Mouse (Mus musculus) G1E (cell line): ENCODE data around the gene Carmil1. TPM values are rescaled to one million over a fixed set of nuclear protein-coding genes. Genes with fewer than 3 reads are reported as not detected.

Experiments
- ATAC-seq: 2 replicates; pipeline ENCODE4 v1.8.0; 2016; ENCODE audit warnings: mild to moderate bottlenecking; ENCODE audit not compliant: insufficient number of reproducible peaks, poor library complexity, low FRiP score, severe bottlenecking; ENCODE audit errors: extremely low read depth
- DNase-seq: peaks from one replicate; pipeline ENCODE4 v3.0.0; 2012; ENCODE audit warnings: low spot score
- H3K27me3 ChIP-seq: 2 replicates; pipeline ENCODE4 v1.6.1; 2012; ENCODE audit warnings: mild to moderate bottlenecking, low read length, inconsistent platforms; ENCODE audit not compliant: insufficient read depth
- H3K36me3 ChIP-seq: replicated peaks from 2 replicates; pipeline ENCODE3; 2012; ENCODE audit warnings: mild to moderate bottlenecking, inconsistent platforms
- H3K4me1 ChIP-seq: 2 replicates; pipeline ENCODE4 v1.6.1; 2012; ENCODE audit warnings: low read depth, low read length, inconsistent platforms, mixed read lengths; ENCODE audit not compliant: insufficient read depth
- H3K4me3 ChIP-seq: 2 replicates; pipeline ENCODE4 v1.5.1; 2012; ENCODE audit warnings: low read depth, mild to moderate bottlenecking, inconsistent platforms, low read length, moderate library complexity, mixed read lengths
- H3K9me3 ChIP-seq: replicated peaks from 2 replicates; pipeline ENCODE4 v1.6.1; 2012; ENCODE audit warnings: inconsistent platforms
- CTCF ChIP-seq: IDR thresholded peaks from 2 replicates; pipeline ENCODE4 v1.5.1; 2012; ENCODE audit warnings: low read depth, low read length, inconsistent platforms, mixed read lengths
- GATA1 ChIP-seq: IDR thresholded peaks from 2 replicates; pipeline ENCODE4 v1.6.1; 2012; ENCODE audit warnings: borderline replicate concordance, low read length, inconsistent platforms, mixed read lengths
- GATA2 ChIP-seq: IDR thresholded peaks from 2 replicates; pipeline ENCODE4 v1.6.1; 2012; ENCODE audit warnings: low read depth, low read length, inconsistent platforms, borderline replicate concordance
- POLR2AphosphoS5 ChIP-seq: IDR thresholded peaks from 2 replicates; pipeline ENCODE4 v1.6.1; 2012; ENCODE audit warnings: low read depth, low read length, inconsistent platforms; ENCODE audit not compliant: insufficient replicate concordance
- TAL1 ChIP-seq: conservative IDR thresholded peaks from 2 replicates; pipeline ENCODE4 v1.6.1; 2012; ENCODE audit warnings: low read depth, low read length, inconsistent platforms, mixed read lengths
- polyA plus RNA-seq: library from polyadenylated mRNA; stranded (reverse); fragments of >175 nt; gene quantifications from 2 replicates; pipeline ENCODE4 v1.2.3, GENCODE M21; 2012
- total RNA-seq, 2 experiments: library from RNA; stranded (forward) in 1 of 2; stranded (reverse) in 1 of 2; fragments of 200-1000 nt in 1 of 2; fragments of >200 nt in 1 of 2; fragmentation: Nextera tagmentation in 1 of 2; gene quantifications; 2 replicates each; pipeline ENCODE4 v1.2.3; 2014 to 2017

Carmil1 gene
- total and polyA plus RNA-seq, 3 experiments: 0.10 to 1.9 (median 0.55) TPM

DNA sequence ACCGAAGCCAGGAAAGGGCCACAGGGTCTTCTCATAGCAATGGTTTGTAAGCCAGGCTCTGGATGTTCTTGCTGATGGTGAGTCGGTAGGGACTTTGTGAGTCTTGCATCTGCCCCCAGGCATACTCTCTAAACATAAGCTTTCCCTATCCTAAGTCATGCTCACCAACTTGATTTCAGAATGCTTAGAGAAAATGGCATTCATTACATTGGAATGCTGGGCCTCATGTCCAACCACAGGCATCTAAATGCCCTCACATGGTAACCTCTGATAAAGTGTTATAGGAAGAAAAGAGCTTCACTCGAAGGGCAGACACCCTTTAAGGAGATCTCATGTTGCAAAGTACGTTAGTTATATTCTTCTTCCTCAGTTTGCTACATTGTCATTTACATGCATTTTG is 262.1 kb downstream of the Carmil1 start:
- Histone ChIP-seq H3K9me3 (no peaks in the 10 kb centered on the region), H3K36me3 (no peaks in the 10 kb centered on the region), H3K27me3 (0 out of 2 replicates have a peak, but pooled peaks cover 2% of the 10 kb centered on the region), H3K4me3 (no peak overlapping the region), H3K4me1 (no peaks in the 10 kb centered on the region)
- TF ChIP-seq GATA2 (no peak), POLR2AphosphoS5 (no peak), CTCF (no peak), TAL1 (no peak), GATA1 (no peak)
- ATAC-seq (no peak), DNase-seq (no peak)

DNA sequence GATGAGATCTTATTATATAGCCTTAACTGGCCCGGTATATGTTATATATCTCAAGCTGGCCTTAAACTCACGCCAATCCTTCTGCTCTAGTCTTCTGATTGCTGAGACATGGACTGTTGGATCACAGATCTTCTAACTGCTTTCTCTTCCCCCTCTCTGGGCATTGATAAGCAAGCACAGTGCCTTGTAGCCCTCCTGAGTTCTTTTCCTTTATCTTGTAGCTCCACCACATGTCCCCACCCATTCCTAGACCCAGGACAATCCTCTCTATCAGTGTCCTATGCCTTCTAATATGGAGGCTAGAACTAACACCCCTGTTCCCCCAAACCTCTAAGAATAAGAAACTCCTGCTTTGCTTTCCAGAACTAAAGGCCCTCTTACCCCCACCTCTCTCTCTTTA is 275.1 kb downstream of the Carmil1 start:
- H3K27me3 ChIP-seq: peaks cover 2% of the 10 kb centered on the region; the same call in 1 of the 2 replicates
- ATAC-seq (no peak), DNase-seq (no peak)
- no peaks in the 10 kb centered on the region for H3K4me1 ChIP-seq
- H3K4me3 ChIP-seq: no peak overlapping the region
- TF ChIP-seq POLR2AphosphoS5 (no peak), GATA2 (no peak), CTCF (no peak), GATA1 (no peak), TAL1 (no peak)
- H3K9me3 ChIP-seq: no peaks in the 10 kb centered on the region
- H3K36me3 ChIP-seq: no peaks in the 10 kb centered on the region

DNA sequence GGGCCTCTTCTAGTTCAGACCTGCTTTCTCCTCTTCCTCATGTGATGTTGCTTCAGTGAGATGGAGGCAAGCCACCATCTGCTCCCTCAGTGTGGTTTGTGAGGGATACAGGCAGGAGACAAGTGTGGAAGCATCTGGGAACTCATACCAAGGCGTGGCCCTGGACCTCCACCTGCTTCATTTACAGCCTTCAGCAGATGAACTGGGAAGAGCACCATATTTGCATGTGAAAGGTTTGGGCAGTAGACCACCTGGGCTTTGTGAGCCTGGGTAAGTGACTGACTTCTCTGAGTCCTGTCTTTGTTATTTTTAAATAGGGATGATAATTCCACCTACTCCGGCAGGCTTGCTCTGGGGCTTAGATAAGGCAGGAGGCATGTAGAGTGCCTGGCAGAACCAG is 278.8 kb downstream of the Carmil1 start:
- Histone ChIP-seq H3K4me1 (no peaks in the 10 kb centered on the region), H3K9me3 (no peaks in the 10 kb centered on the region), H3K4me3 (no peak overlapping the region), H3K36me3 (no peaks in the 10 kb centered on the region), H3K27me3 (0 out of 2 replicates have a peak, but pooled peaks cover 2% of the 10 kb centered on the region)
- TF ChIP-seq GATA1 (no peak), CTCF (no peak), GATA2 (no peak), POLR2AphosphoS5 (no peak), TAL1 (no peak)
- ATAC-seq (no peak), DNase-seq (no peak)

GRCm38 (mm10) chr13:24001081-24001480 is 279.5 kb downstream of the Carmil1 start:
- Histone ChIP-seq H3K9me3 (no peaks in the 10 kb centered on the region), H3K27me3 (0 out of 2 replicates have a peak, but pooled peaks cover 2% of the 10 kb centered on the region), H3K4me1 (no peaks in the 10 kb centered on the region), H3K36me3 (no peaks in the 10 kb centered on the region), H3K4me3 (no peak overlapping the region)
- DNase-seq (no peak), ATAC-seq (no peak)
- no peak for TF ChIP-seq CTCF
- TF ChIP-seq GATA2: no peak
- TF ChIP-seq TAL1: no peak
- TF ChIP-seq POLR2AphosphoS5: no peak

DNA sequence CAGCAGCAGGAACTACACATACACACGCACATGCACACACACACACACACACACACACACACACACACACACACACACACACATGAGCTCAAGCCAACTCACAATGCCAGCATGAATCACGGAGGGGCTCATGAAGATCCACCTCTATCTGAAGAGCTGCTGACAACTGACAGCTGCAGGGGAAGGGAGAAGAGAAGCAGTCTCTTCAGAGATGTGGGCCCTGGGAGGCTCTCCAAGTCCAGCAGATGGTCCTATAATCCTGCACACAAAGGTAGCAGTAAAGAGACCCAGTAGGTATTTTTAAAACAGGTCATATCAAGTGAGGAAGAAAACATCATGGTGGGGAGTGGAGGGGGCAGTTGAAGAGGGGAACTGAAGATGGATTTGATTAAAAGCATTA is 281.8 kb downstream of the Carmil1 start:
- no peaks in the 10 kb centered on the region for H3K4me1 ChIP-seq
- H3K36me3 ChIP-seq: no peaks in the 10 kb centered on the region
- no peaks in the 10 kb centered on the region for H3K27me3 ChIP-seq
- no peaks in the 10 kb centered on the region for H3K9me3 ChIP-seq
- ATAC-seq (no peak), DNase-seq (no peak)
- no peak for TF ChIP-seq GATA2
- no peak for TF ChIP-seq POLR2AphosphoS5
- TF ChIP-seq TAL1: no peak
- TF ChIP-seq CTCF: no peak
- TF ChIP-seq GATA1: no peak
- no peak overlapping the region for H3K4me3 ChIP-seq

DNA sequence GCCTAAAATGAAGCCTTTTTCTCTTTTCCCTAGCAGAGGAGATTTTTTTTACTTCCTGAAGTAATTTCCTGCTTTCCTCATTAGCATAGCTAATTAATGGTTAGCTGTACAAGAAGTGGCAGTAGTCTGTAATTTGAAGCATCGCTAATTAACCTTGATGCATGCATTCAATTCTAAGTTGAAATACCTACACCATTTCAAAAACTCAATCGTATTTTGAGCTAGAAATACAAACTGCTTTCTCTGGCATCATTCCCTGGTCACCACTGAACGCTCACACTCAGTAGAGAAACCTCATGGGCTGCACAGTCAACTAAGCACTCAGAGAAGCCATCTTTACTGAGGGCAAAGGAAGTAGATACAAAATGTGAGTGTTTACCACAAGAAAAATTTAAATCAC is 285.8 kb downstream of the Carmil1 start:
- ATAC-seq (no peak), DNase-seq (no peak)
- Histone ChIP-seq H3K27me3 (no peaks in the 10 kb centered on the region; the same call in 1 of the 2 replicates), H3K4me3 (no peak overlapping the region), H3K4me1 (no peaks in the 10 kb centered on the region), H3K9me3 (no peaks in the 10 kb centered on the region), H3K36me3 (no peaks in the 10 kb centered on the region)
- TF ChIP-seq TAL1 (no peak), GATA1 (no peak), GATA2 (no peak), CTCF (no peak), POLR2AphosphoS5 (no peak)

DNA sequence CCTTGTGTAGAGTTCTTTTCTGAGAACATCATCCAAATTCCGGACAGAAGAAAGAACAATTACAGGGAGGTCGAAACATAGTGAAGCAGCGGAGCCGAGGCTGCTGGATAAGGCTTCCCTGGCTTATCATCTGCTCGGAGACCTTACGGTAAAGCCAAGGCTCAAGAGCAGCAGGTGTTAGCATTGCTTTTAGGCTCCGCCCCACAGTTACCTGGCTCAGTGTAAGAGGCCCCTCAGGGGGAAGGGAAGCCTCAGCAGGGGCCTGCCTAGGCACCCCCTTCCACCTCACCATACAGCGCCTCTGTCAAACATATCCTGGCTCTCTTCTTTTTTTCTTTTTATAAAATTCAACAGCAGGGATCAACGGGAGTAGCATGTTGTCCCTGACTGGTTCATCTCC is 286.6 kb downstream of the Carmil1 start:
- Histone ChIP-seq H3K4me3 (no peak overlapping the region), H3K27me3 (no peaks in the 10 kb centered on the region; the same call in 1 of the 2 replicates), H3K4me1 (no peaks in the 10 kb centered on the region), H3K9me3 (no peaks in the 10 kb centered on the region), H3K36me3 (no peaks in the 10 kb centered on the region)
- TF ChIP-seq TAL1 (no peak), POLR2AphosphoS5 (no peak), GATA1 (no peak), CTCF (no peak), GATA2 (no peak)
- ATAC-seq: no peak
- DNase-seq: no peak
